Mouse (Mus musculus): ENCODE results near the gene Slc48a1. TPM values are rescaled to one million over a fixed set of nuclear protein-coding genes. Genes with fewer than 3 reads are reported as not detected.

The Slc48a1 gene
- total RNA-seq, 2 experiments from 2014 or later, result 58.7 to 59.2 TPM

- DNase-seq, result no peak
Measured at GRCm38 (mm10) chr15:97826588-97827261, 48.4 kb downstream of the Slc48a1 start.

DNA sequence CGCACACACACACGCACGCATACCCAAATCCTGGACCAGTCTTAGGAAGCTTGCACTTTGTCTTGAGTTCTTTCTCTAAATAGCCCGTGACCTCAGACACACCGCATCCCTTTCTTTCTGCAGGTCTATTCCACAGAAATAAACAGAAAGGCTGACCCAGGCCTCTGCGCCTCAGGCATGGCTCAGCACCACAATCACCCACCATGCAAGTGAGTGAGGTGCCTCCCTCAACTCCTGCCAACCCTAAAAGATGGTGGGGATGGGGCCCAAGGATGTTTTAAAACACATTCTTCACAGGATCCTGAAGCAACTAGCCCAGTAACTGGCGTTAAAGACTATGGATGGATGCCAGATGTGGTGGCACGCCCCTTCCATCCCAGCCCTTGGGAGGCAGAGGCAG, 49.1 kb downstream of the Slc48a1 start:
- DNase-seq, result no peak

- DNase-seq, result no peak
Measured at GRCm38 (mm10) chr15:97828221-97828842, 50.0 kb downstream of the Slc48a1 start.

GRCm38 (mm10) chr15:97828901-97829338, 50.6 kb downstream of the Slc48a1 start:
- DNase-seq, result peak; percentile 59

GRCm38 (mm10) chr15:97829432-97829831, 51.1 kb downstream of the Slc48a1 start:
- no peak for DNase-seq

- DNase-seq, result peak; percentile 58
Measured at GRCm38 (mm10) chr15:97830253-97830787, 52.0 kb downstream of the Slc48a1 start.

DNA sequence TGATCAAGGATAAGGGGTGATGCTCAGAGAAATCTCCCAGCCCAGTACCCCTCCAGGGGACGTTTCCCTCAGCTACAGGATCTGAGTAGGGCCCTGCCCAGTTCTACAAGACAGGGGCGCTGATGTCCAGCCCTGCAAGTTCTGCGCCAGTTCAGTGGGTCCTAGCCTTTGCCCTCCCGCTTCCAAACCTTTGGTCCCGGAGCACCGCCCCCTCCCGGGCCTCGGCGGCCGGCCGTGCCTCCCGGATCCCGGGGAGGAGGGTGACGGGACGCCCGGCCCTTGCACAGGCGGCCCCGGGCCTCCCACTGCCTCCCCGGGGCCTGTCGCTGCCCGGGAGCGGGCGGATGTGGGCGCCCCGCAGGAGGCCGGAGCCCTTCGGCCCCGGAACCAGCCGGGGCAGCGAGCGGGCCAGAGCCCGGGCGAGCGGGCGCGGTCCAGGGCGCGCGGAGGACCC, 52.5 kb downstream of the Slc48a1 start:
- DNase-seq, result peak; percentile 58

- DNase-seq, result peak; percentile 79
Measured at GRCm38 (mm10) chr15:97831242-97831986, 53.1 kb downstream of the Slc48a1 start.

- DNase-seq, result peak; percentile 75
Measured at GRCm38 (mm10) chr15:97831987-97832640, 53.8 kb downstream of the Slc48a1 start.

DNA sequence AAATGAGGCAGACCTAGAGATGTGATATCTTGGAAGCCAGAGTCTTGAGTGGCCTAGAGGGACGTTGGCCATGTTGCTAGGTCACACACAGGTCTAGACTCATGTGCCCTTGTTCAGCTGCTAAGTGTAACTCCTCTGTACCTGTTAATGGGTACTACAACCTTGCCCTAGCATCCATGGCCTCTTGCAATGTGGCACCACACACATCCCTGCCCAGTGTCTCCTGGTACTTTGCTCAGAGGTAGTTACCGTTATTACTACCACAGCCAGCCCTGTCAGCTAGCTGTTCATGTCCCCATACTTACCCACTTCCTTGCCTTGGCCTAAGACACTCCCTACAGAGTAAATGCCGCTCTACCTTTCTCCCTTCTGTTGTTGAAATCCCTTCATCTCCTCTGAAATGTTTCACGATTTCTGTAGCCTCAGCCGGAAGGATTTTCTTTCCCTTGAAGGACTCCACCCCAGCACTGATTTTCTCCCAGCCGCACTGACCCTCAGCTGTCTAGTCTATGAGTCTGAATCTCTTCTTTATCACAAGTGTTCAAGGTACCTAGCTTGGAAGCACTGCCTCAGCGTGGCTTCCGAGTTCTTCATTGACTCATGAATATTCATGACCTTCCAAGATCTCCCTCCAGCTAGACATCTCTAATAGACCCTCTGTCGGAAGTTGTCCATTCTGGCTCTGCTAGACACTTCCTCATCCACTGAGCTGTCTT, 54.6 kb downstream of the Slc48a1 start:
- DNase-seq, result no peak

- no peak for DNase-seq
Measured at GRCm38 (mm10) chr15:97836153-97836893, 58.0 kb downstream of the Slc48a1 start.

DNA sequence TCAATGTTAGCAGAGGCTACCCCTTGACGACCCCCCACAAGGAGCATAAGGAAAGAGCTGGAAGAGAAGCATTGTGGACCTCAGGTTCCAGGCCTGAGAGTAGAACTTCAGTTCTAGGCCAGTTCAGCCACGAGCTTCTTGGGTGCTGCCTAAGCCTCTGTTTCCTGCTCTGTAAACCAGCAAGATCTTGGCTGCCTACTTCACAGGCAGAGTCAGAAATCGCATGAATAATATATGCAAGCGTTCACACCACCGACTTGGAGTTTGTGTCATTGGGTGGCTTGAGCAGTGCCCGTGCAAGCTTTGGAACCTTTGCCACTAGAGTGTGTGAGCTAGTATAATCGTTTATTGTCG, 58.6 kb downstream of the Slc48a1 start:
- DNase-seq, result no peak

- peak; percentile 58 for DNase-seq
Measured at GRCm38 (mm10) chr15:97837491-97838061, 59.3 kb downstream of the Slc48a1 start.

DNA sequence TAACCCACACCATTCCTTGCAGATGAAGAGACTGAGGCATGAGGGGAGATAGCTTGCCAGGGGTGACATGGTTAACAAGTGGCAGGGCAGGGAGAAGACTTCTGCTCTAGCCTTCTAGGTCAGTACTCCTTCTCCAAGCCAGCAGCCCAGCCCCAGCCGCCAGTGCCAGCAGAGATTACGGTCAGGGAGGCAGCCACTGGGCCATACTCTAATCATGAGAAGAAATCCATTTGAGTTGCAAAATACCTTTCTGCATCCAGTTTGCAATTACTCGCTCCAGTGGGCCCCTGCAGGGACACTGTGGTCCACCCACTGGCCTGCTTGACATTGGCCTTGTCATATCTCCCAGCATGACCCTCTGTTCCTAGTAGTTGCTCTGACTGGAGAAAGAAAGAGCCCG, 60.1 kb downstream of the Slc48a1 start:
- DNase-seq, result no peak

GRCm38 (mm10) chr15:97839012-97839411, 60.7 kb downstream of the Slc48a1 start:
- DNase-seq, result no peak

DNA sequence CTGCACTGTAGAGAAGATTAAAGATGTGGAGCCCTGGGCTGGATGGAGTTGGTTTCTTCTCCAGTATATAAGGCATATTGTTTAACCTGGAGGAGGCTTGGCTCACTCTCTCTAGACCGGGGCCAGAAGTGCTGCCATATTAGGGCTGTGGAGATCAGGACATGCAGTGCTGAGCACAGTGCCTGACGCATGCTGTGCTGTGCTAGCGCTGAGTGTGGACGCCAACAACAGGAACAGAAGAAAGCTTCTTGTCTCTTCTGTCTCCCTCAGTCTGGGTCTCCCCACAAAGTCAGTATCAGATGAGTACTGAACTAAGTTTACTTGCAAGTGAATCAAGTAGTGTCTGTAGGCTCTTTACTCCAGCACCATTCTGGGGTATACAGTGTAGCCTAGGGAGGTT, 61.2 kb downstream of the Slc48a1 start:
- DNase-seq, result no peak

- peak; percentile 86 for DNase-seq
Measured at GRCm38 (mm10) chr15:97839991-97840455, 61.7 kb downstream of the Slc48a1 start.

GRCm38 (mm10) chr15:97840781-97841180, 62.5 kb downstream of the Slc48a1 start:
- DNase-seq, result no peak

- DNase-seq, result no peak
Measured at GRCm38 (mm10) chr15:97841383-97841782, 63.1 kb downstream of the Slc48a1 start.

- no peak for DNase-seq
Measured at GRCm38 (mm10) chr15:97842058-97842457, 63.7 kb downstream of the Slc48a1 start.

All from heart, postnatal 4 days (tissue).